ENCODE assay signal across 25 mouse cellular contexts in the genomic region with DNA sequence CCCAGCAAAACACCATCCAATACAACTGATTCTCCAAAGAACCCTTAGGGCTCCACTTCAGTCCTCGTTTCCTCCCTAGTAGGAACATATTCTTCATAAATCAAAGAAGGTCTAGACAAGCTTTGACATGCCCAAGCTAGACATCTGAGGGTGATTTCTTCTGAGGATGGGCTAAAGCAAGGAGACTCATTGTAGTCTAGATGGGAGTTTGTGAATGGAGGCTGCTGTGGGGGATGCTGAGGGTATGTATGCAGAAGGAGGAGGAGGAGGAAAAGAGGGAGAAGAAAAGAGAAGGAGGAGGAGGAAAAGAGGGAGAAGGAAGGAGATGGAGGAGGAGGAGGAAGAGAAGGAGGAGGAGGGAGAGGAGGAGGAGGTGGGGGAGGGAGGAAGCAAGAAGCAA.
"Had no signal": no experiment of that assay in that cellular context is flagged by ENCODE, and none has a peak within 500 bp of the region (broad histone marks: within the 10 kb centered on the region; RNA-seq: fewer than 3 reads in every experiment).

No protein-coding gene starts in this region.

- H3K27me3 ChIP-seq: embryonic facial prominence, embryonic 12.5 days; embryonic facial prominence, embryonic 13.5 days; embryonic facial prominence, embryonic 15.5 days; forebrain, embryonic 12.5 days; forebrain, embryonic 13.5 days; forebrain, embryonic 15.5 days had no signal

- H3K9ac ChIP-seq: embryonic facial prominence, embryonic 12.5 days; embryonic facial prominence, embryonic 13.5 days; embryonic facial prominence, embryonic 15.5 days; forebrain, embryonic 12.5 days; forebrain, embryonic 13.5 days; forebrain, embryonic 15.5 days; forebrain, postnatal 0 days had no signal

- H3K4me1 ChIP-seq: embryonic facial prominence, embryonic 12.5 days; embryonic facial prominence, embryonic 15.5 days had no signal

- H3K27ac ChIP-seq: embryonic facial prominence, embryonic 10.5 days; embryonic facial prominence, embryonic 12.5 days; embryonic facial prominence, embryonic 13.5 days; embryonic facial prominence, embryonic 15.5 days; forebrain, embryonic 10.5 days; forebrain, embryonic 12.5 days; forebrain, embryonic 13.5 days; forebrain, embryonic 15.5 days; gastrocnemius, adult 2 months; heart, embryonic 10.5 days had no signal

- H3K4me3 ChIP-seq: embryonic facial prominence, embryonic 10.5 days; embryonic facial prominence, embryonic 12.5 days; embryonic facial prominence, embryonic 13.5 days; embryonic facial prominence, embryonic 15.5 days; erythroblast, embryonic 14.5 days; forebrain, embryonic 10.5 days; forebrain, embryonic 12.5 days; forebrain, embryonic 13.5 days; forebrain, embryonic 15.5 days; gastrocnemius, adult 2 months; heart, embryonic 10.5 days had no signal

- H3K4me2 ChIP-seq: embryonic facial prominence, embryonic 12.5 days; embryonic facial prominence, embryonic 13.5 days; embryonic facial prominence, embryonic 15.5 days; forebrain, embryonic 12.5 days; forebrain, embryonic 13.5 days; forebrain, embryonic 15.5 days; heart, embryonic 11.5 days had no signal

- DNase-seq: cerebellum, adult 8-10 months; cerebellum, adult 9-10 months; cerebellum, adult 9-11 months; cerebellum, postnatal 10 days; cerebellum, postnatal 14 days; cerebellum, postnatal 25 days; cerebellum, postnatal 36 days; embryo, embryonic 11 days; forebrain, postnatal 0 days; gastrocnemius, adult 2 months; gastrocnemius, postnatal 10 days; gastrocnemius, postnatal 25 days; gastrocnemius, postnatal 36 days; heart, adult 18-20 months had no signal

- H3K9me3 ChIP-seq: embryonic facial prominence, embryonic 10.5 days; embryonic facial prominence, embryonic 12.5 days; embryonic facial prominence, embryonic 13.5 days; embryonic facial prominence, embryonic 15.5 days; forebrain, embryonic 10.5 days; forebrain, embryonic 12.5 days; forebrain, embryonic 13.5 days; forebrain, embryonic 15.5 days; heart, embryonic 10.5 days had no signal

- H3K36me3 ChIP-seq: embryonic facial prominence, embryonic 10.5 days; embryonic facial prominence, embryonic 12.5 days; embryonic facial prominence, embryonic 13.5 days; embryonic facial prominence, embryonic 15.5 days; forebrain, embryonic 10.5 days; forebrain, embryonic 12.5 days; forebrain, embryonic 15.5 days; heart, embryonic 10.5 days had no signal
